Comparison of ENCODE assay signal across 8 mouse cellular contexts in genomic region chr8:13338255-13338860, GRCm38 (mm10). TPM values are rescaled to one million over a fixed set of nuclear protein-coding genes. Genes with fewer than 3 reads are reported as not detected.
DNase-seq lines count a peak whose midpoint lies in the region; ATAC-seq and TF ChIP-seq lines count a peak whose summit lies in the region.

Tfdp1 (plus strand) TSS chr8:13338751.

- peak within 1 kb of the TSS; percentile 87 for H3K4me2 ChIP-seq in kidney, embryonic 15.5 days

- peaks cover 31% of the 10 kb centered on the region for H3K36me3 ChIP-seq in heart, embryonic 10.5 days
- peaks cover 29% of the 10 kb centered on the region for H3K36me3 ChIP-seq in kidney, embryonic 15.5 days

- H3K27me3 ChIP-seq in heart, embryonic 10.5 days (ENCODE audit: insufficient read depth, poor library complexity, severe bottlenecking): no peaks in the 10 kb centered on the region
- H3K27me3 ChIP-seq in kidney, embryonic 15.5 days: no peaks in the 10 kb centered on the region

- H3K4me3 ChIP-seq in bone marrow macrophage, adult 2 months (ENCODE audit: insufficient read depth, low read length): peak within 1 kb of the TSS; percentile 83
- H3K4me3 ChIP-seq in embryonic fibroblast, embryonic 13.5 days (ENCODE audit: insufficient read depth, low read length): peak within 1 kb of the TSS; percentile 86
- peak within 1 kb of the TSS; percentile 94 for H3K4me3 ChIP-seq in heart, embryonic 10.5 days
- H3K4me3 ChIP-seq in kidney, embryonic 15.5 days (replicated peaks): peak within 1 kb of the TSS; percentile 91

- H3K27ac ChIP-seq in bone marrow macrophage, adult 2 months (ENCODE audit: insufficient read depth, low read depth, low read length): peak within 1 kb of the TSS; percentile 42
- peak within 1 kb of the TSS; percentile 9; the same call in 1 of the 2 replicates for H3K27ac ChIP-seq in embryonic fibroblast, embryonic 13.5 days (ENCODE audit: insufficient read depth, low read length)
- peak within 1 kb of the TSS; percentile 97 for H3K27ac ChIP-seq in heart, embryonic 10.5 days
- H3K27ac ChIP-seq in kidney, embryonic 15.5 days: peak within 1 kb of the TSS; percentile 79

- peak within 1 kb of the TSS; percentile 95 for H3K9ac ChIP-seq in kidney, embryonic 15.5 days

- no peak for TF ChIP-seq POLR2A in bone marrow macrophage, adult 2 months (IDR thresholded peaks at IDR 0.05; ENCODE audit: borderline replicate concordance, low read depth, low read length)
- TF ChIP-seq POLR2A in embryonic fibroblast, embryonic 13.5 days (IDR thresholded peaks at IDR 0.05; ENCODE audit: low read depth, low read length): peak; percentile 71

- 2% methylated on average over 50 of the region's 72 CpGs for WGBS in heart, embryonic 10.5 days
- WGBS in kidney, embryonic 15.5 days: 2% methylated on average over 33 of the region's 72 CpGs

- peaks cover 21% of the 10 kb centered on the region for H3K4me1 ChIP-seq in bone marrow macrophage, adult 2 months (ENCODE audit: control insufficient read depth, insufficient read depth, low read length)
- H3K4me1 ChIP-seq in embryonic fibroblast, embryonic 13.5 days (ENCODE audit: control insufficient read depth, insufficient read depth, low read length): peaks cover 5% of the 10 kb centered on the region
- peaks cover 27% of the 10 kb centered on the region for H3K4me1 ChIP-seq in heart, embryonic 10.5 days
- H3K4me1 ChIP-seq in kidney, embryonic 15.5 days: peaks cover 27% of the 10 kb centered on the region

- peak; percentile 97 for ATAC-seq in kidney, embryonic 15.5 days (replicated peaks; ENCODE audit: low FRiP score)
- ATAC-seq in monocyte, adult 5-6 weeks (replicated peaks; ENCODE audit: insufficient number of reproducible peaks, low FRiP score, low TSS enrichment, poor library complexity, severe bottlenecking): no peak

- no peak for TF ChIP-seq CTCF in bone marrow macrophage, adult 2 months (IDR thresholded peaks at IDR 0.05; ENCODE audit: low read depth, low read length)
- TF ChIP-seq CTCF in embryonic fibroblast, embryonic 13.5 days (IDR thresholded peaks at IDR 0.05; ENCODE audit: borderline replicate concordance, insufficient read depth, low read length): no peak

- no peaks in the 10 kb centered on the region for H3K9me3 ChIP-seq in heart, embryonic 10.5 days
- H3K9me3 ChIP-seq in kidney, embryonic 15.5 days (replicated peaks): no peaks in the 10 kb centered on the region

- peak; percentile 94 for DNase-seq in A20 (ENCODE audit: low read depth, low spot score)
- peak; percentile 92 for DNase-seq in heart, embryonic 10.5 days (ENCODE audit: low spot score)
- peak; percentile 92 for DNase-seq in liver
- DNase-seq in spleen, postnatal 4 days (ENCODE audit: low spot score in 2 of 2): peak; percentile 85 to 91

RNA-seq across cellular contexts. Expression of gene Tfdp1, which starts in this region (rescaled TPM):
- 50.0 and 52.0 TPM in 2 replicates for polyA plus RNA-seq in bone marrow macrophage, adult 2 months (2012; ENCODE audit: insufficient read depth, insufficient read length, missing spikeins)
- polyA plus RNA-seq in embryonic fibroblast, embryonic 13.5 days (2011; ENCODE audit: insufficient read length, low read depth, missing spikeins): 130 and 153 TPM in 2 replicates
- 120 and 144 TPM in 2 replicates for polyA plus RNA-seq in heart, embryonic 10.5 days (2016; fragmentation: Nextera tagmentation; extraction: Ambion mirVana)
- 169 and 183 TPM in 2 replicates for polyA plus RNA-seq in kidney, embryonic 15.5 days (2015; fragmentation: Nextera tagmentation; extraction: Ambion mirVana)
- total RNA-seq in monocyte, adult 5-6 weeks (2017): 14.2 to 20.1 TPM (median 16.1 TPM) in 3 replicates

Comparison
In these comparisons a context has a peak if more than half of its experiments do, and no peak if none do; other contexts are left out.
1. H3K27ac ChIP-seq: peak in every context shown above with its lines; median percentile 97 in heart, embryonic 10.5 days; 79 in kidney, embryonic 15.5 days; 42 in bone marrow macrophage, adult 2 months; 9 in embryonic fibroblast, embryonic 13.5 days.